Mouse (Mus musculus): Measurements from ENCODE around the gene Rabl6. TPM values are rescaled to one million over a fixed set of nuclear protein-coding genes. Genes with fewer than 3 reads are reported as not detected.

The Rabl6 gene
- polyA plus RNA-seq, 1 experiment from 2014 or later: 44.3 TPM

- no peaks in the 10 kb centered on the region; the same call in 1 of the 2 replicates for H3K4me1 ChIP-seq (ENCODE audit: control insufficient read depth, insufficient read depth, low read length)
- H3K4me2 ChIP-seq (ENCODE audit: low read depth, low read length): no peak overlapping the region
- no peaks in the 10 kb centered on the region for H3K36me3 ChIP-seq (replicated peaks; ENCODE audit: control insufficient read depth, insufficient read depth, low read depth, low read length)
- WGBS: 80% methylated on average over 10 of the region's 10 CpGs
- H3K9ac ChIP-seq (replicated peaks; ENCODE audit: low read length): no peak overlapping the region
- no peak overlapping the region for H3K4me3 ChIP-seq (ENCODE audit: low read depth, low read length)
- H3K9me3 ChIP-seq (replicated peaks; ENCODE audit: control insufficient read depth, low read length): no peaks in the 10 kb centered on the region
- H3K27ac ChIP-seq (replicated peaks; ENCODE audit: low read depth, low read length): no peak overlapping the region
- DNase-seq (ENCODE audit: low spot score): no peak
- H3K27me3 ChIP-seq (ENCODE audit: control insufficient read depth, insufficient read depth, low read length): no peaks in the 10 kb centered on the region
- ATAC-seq (replicated peaks; ENCODE audit: insufficient number of reproducible peaks, low FRiP score, low TSS enrichment, low read depth): no peak
Measured at GRCm38 (mm10) chr2:25541644-25542367, 66.5 kb downstream of the Rabl6 start.

- 91% methylated on average over 4 of the region's 4 CpGs for WGBS
- Histone ChIP-seq H3K9me3 (replicated peaks; ENCODE audit: control insufficient read depth, low read length) (no peaks in the 10 kb centered on the region), H3K4me3 (ENCODE audit: low read depth, low read length) (no peak overlapping the region), H3K4me1 (ENCODE audit: control insufficient read depth, insufficient read depth, low read length) (no peaks in the 10 kb centered on the region; the same call in 1 of the 2 replicates), H3K36me3 (replicated peaks; ENCODE audit: control insufficient read depth, insufficient read depth, low read depth, low read length) (no peaks in the 10 kb centered on the region), H3K27me3 (ENCODE audit: control insufficient read depth, insufficient read depth, low read length) (no peaks in the 10 kb centered on the region), H3K9ac (replicated peaks; ENCODE audit: low read length) (no peak overlapping the region), H3K4me2 (ENCODE audit: low read depth, low read length) (no peak overlapping the region), H3K27ac (replicated peaks; ENCODE audit: low read depth, low read length) (no peak overlapping the region)
- ATAC-seq (replicated peaks; ENCODE audit: insufficient number of reproducible peaks, low FRiP score, low TSS enrichment, low read depth) (no peak), DNase-seq (ENCODE audit: low spot score) (no peak)
Measured at GRCm38 (mm10) chr2:25540541-25540948, 67.8 kb downstream of the Rabl6 start.

GRCm38 (mm10) chr2:25536531-25536930, 71.8 kb downstream of the Rabl6 start:
- Histone ChIP-seq H3K27me3 (ENCODE audit: control insufficient read depth, insufficient read depth, low read length) (no peaks in the 10 kb centered on the region), H3K4me2 (ENCODE audit: low read depth, low read length) (no peak overlapping the region), H3K9ac (replicated peaks; ENCODE audit: low read length) (no peak overlapping the region), H3K9me3 (replicated peaks; ENCODE audit: control insufficient read depth, low read length) (no peaks in the 10 kb centered on the region), H3K4me1 (ENCODE audit: control insufficient read depth, insufficient read depth, low read length) (no peaks in the 10 kb centered on the region), H3K27ac (replicated peaks; ENCODE audit: low read depth, low read length) (no peak overlapping the region), H3K4me3 (ENCODE audit: low read depth, low read length) (no peak overlapping the region), H3K36me3 (replicated peaks; ENCODE audit: control insufficient read depth, insufficient read depth, low read depth, low read length) (peaks cover 2% of the 10 kb centered on the region; the same call in 1 of the 2 replicates)
- WGBS: 90% methylated on average over 8 of the region's 8 CpGs
- ATAC-seq (replicated peaks; ENCODE audit: insufficient number of reproducible peaks, low FRiP score, low TSS enrichment, low read depth): no peak
- DNase-seq (ENCODE audit: low spot score): no peak

GRCm38 (mm10) chr2:25534866-25535182, 73.5 kb downstream of the Rabl6 start:
- no peak overlapping the region for H3K27ac ChIP-seq (replicated peaks; ENCODE audit: low read depth, low read length)
- DNase-seq (ENCODE audit: low spot score) (no peak), ATAC-seq (replicated peaks; ENCODE audit: insufficient number of reproducible peaks, low FRiP score, low TSS enrichment, low read depth) (no peak)
- H3K4me2 ChIP-seq (ENCODE audit: low read depth, low read length): no peak overlapping the region
- WGBS: 90% methylated on average over 2 of the region's 2 CpGs
- no peaks in the 10 kb centered on the region for H3K4me1 ChIP-seq (ENCODE audit: control insufficient read depth, insufficient read depth, low read length)
- H3K9ac ChIP-seq (replicated peaks; ENCODE audit: low read length): no peak overlapping the region
- no peaks in the 10 kb centered on the region for H3K9me3 ChIP-seq (replicated peaks; ENCODE audit: control insufficient read depth, low read length)
- H3K4me3 ChIP-seq (ENCODE audit: low read depth, low read length): no peak overlapping the region
- H3K27me3 ChIP-seq (ENCODE audit: control insufficient read depth, insufficient read depth, low read length): no peaks in the 10 kb centered on the region
- peaks cover 8% of the 10 kb centered on the region for H3K36me3 ChIP-seq (replicated peaks; ENCODE audit: control insufficient read depth, insufficient read depth, low read depth, low read length)

- no peak for ATAC-seq (replicated peaks; ENCODE audit: insufficient number of reproducible peaks, low FRiP score, low TSS enrichment, low read depth)
- H3K4me2 ChIP-seq (ENCODE audit: low read depth, low read length): no peak overlapping the region
- no peaks in the 10 kb centered on the region for H3K9me3 ChIP-seq (replicated peaks; ENCODE audit: control insufficient read depth, low read length)
- H3K27ac ChIP-seq (replicated peaks; ENCODE audit: low read depth, low read length): no peak overlapping the region
- H3K4me1 ChIP-seq (ENCODE audit: control insufficient read depth, insufficient read depth, low read length): no peaks in the 10 kb centered on the region
- no peak overlapping the region for H3K9ac ChIP-seq (replicated peaks; ENCODE audit: low read length)
- 93% methylated on average over 3 of the region's 3 CpGs for WGBS
- no peak overlapping the region for H3K4me3 ChIP-seq (ENCODE audit: low read depth, low read length)
- no peaks in the 10 kb centered on the region for H3K27me3 ChIP-seq (ENCODE audit: control insufficient read depth, insufficient read depth, low read length)
- peaks cover 8% of the 10 kb centered on the region for H3K36me3 ChIP-seq (replicated peaks; ENCODE audit: control insufficient read depth, insufficient read depth, low read depth, low read length)
- no peak for DNase-seq (ENCODE audit: low spot score)
Measured at GRCm38 (mm10) chr2:25534178-25534865, 74.0 kb downstream of the Rabl6 start.

GRCm38 (mm10) chr2:25533707-25534106, 74.6 kb downstream of the Rabl6 start:
- Histone ChIP-seq H3K27me3 (ENCODE audit: control insufficient read depth, insufficient read depth, low read length) (no peaks in the 10 kb centered on the region), H3K27ac (replicated peaks; ENCODE audit: low read depth, low read length) (no peak overlapping the region), H3K4me3 (ENCODE audit: low read depth, low read length) (no peak overlapping the region), H3K4me1 (ENCODE audit: control insufficient read depth, insufficient read depth, low read length) (no peaks in the 10 kb centered on the region), H3K9me3 (replicated peaks; ENCODE audit: control insufficient read depth, low read length) (no peaks in the 10 kb centered on the region), H3K4me2 (ENCODE audit: low read depth, low read length) (no peak overlapping the region), H3K36me3 (replicated peaks; ENCODE audit: control insufficient read depth, insufficient read depth, low read depth, low read length) (peaks cover 8% of the 10 kb centered on the region), H3K9ac (replicated peaks; ENCODE audit: low read length) (no peak overlapping the region)
- DNase-seq (ENCODE audit: low spot score) (no peak), ATAC-seq (replicated peaks; ENCODE audit: insufficient number of reproducible peaks, low FRiP score, low TSS enrichment, low read depth) (no peak)
- 94% methylated on average over 2 of the region's 2 CpGs for WGBS

Other genes starting within 250 kb of the Rabl6 start
- 5.2 and 8.9 TPM in 2 replicates for gene Uap1l1, start 242.8 kb downstream of the Rabl6 start, polyA plus RNA-seq (2014; fragmentation: Nextera tagmentation; extraction: Ambion mirVana)
- 39.1 and 43.2 TPM in 2 replicates for gene Sapcd2, start 236.2 kb downstream of the Rabl6 start, polyA plus RNA-seq (2014; fragmentation: Nextera tagmentation; extraction: Ambion mirVana)
- 0.10 and 0.28 TPM in 2 replicates for gene Entpd2, start 212.6 kb downstream of the Rabl6 start, polyA plus RNA-seq (2014; fragmentation: Nextera tagmentation; extraction: Ambion mirVana)
- gene Npdc1, start 209.2 kb downstream of the Rabl6 start, polyA plus RNA-seq (2014; fragmentation: Nextera tagmentation; extraction: Ambion mirVana): 26.8 and 38.0 TPM in 2 replicates
- not detected in 2 replicates for gene Fut7, start 185.3 kb downstream of the Rabl6 start, polyA plus RNA-seq (2014; fragmentation: Nextera tagmentation; extraction: Ambion mirVana)
- 2.2 TPM in 2 replicates for gene Abca2, start 179.8 kb downstream of the Rabl6 start, polyA plus RNA-seq (2014; fragmentation: Nextera tagmentation; extraction: Ambion mirVana)
- 0.71 TPM in 1 of 2 replicates, not detected in the other for gene Clic3, start 151.7 kb downstream of the Rabl6 start, polyA plus RNA-seq (2014; fragmentation: Nextera tagmentation; extraction: Ambion mirVana)
- 12.4 and 14.3 TPM in 2 replicates for gene Paxx, start 147.4 kb downstream of the Rabl6 start, polyA plus RNA-seq (2014; fragmentation: Nextera tagmentation; extraction: Ambion mirVana)
- 0.26 and 0.28 TPM in 2 replicates for gene Ptgds, start 138.5 kb downstream of the Rabl6 start, polyA plus RNA-seq (2014; fragmentation: Nextera tagmentation; extraction: Ambion mirVana)
- not detected in 2 replicates for gene Lcn12, start 114.6 kb downstream of the Rabl6 start, polyA plus RNA-seq (2014; fragmentation: Nextera tagmentation; extraction: Ambion mirVana)
- 51.1 and 56.4 TPM in 2 replicates for gene Fbxw5, start 107.8 kb downstream of the Rabl6 start, polyA plus RNA-seq (2014; fragmentation: Nextera tagmentation; extraction: Ambion mirVana)
- 3.8 and 4.3 TPM in 2 replicates for gene C8g, start 106.8 kb downstream of the Rabl6 start, polyA plus RNA-seq (2014; fragmentation: Nextera tagmentation; extraction: Ambion mirVana)
- gene Traf2, start 61.6 kb downstream of the Rabl6 start, polyA plus RNA-seq (2014; fragmentation: Nextera tagmentation; extraction: Ambion mirVana): 35.6 and 36.0 TPM in 2 replicates
- gene Edf1, start 50.7 kb downstream of the Rabl6 start, polyA plus RNA-seq (2014; fragmentation: Nextera tagmentation; extraction: Ambion mirVana): 336 and 375 TPM in 2 replicates
- 1.2 and 8.5 TPM in 2 replicates for gene Mamdc4, start 33.7 kb downstream of the Rabl6 start, polyA plus RNA-seq (2014; fragmentation: Nextera tagmentation; extraction: Ambion mirVana)
- 145 and 157 TPM in 2 replicates for gene Phpt1, start 33.3 kb downstream of the Rabl6 start, polyA plus RNA-seq (2014; fragmentation: Nextera tagmentation; extraction: Ambion mirVana)
- 0.07 and 0.25 TPM in 2 replicates for gene Ajm1, start 26.8 kb downstream of the Rabl6 start, polyA plus RNA-seq (2014; fragmentation: Nextera tagmentation; extraction: Ambion mirVana)
- gene Ccdc183, start 9.2 kb upstream of the Rabl6 start, polyA plus RNA-seq (2014; fragmentation: Nextera tagmentation; extraction: Ambion mirVana): 0.15 and 0.18 TPM in 2 replicates
- gene Tmem141, start 13.5 kb upstream of the Rabl6 start, polyA plus RNA-seq (2014; fragmentation: Nextera tagmentation; extraction: Ambion mirVana): 17.5 and 18.7 TPM in 2 replicates
- 0.52 and 0.81 TPM in 2 replicates for gene Fcna, start 19.5 kb upstream of the Rabl6 start, polyA plus RNA-seq (2014; fragmentation: Nextera tagmentation; extraction: Ambion mirVana)
- not detected in 2 replicates for gene Lcn8, start 44.6 kb upstream of the Rabl6 start, polyA plus RNA-seq (2014; fragmentation: Nextera tagmentation; extraction: Ambion mirVana)
- not detected in 2 replicates for gene Lcn5, start 49.4 kb upstream of the Rabl6 start, polyA plus RNA-seq (2014; fragmentation: Nextera tagmentation; extraction: Ambion mirVana)
- not detected in 2 replicates for gene Lcn6, start 68.3 kb upstream of the Rabl6 start, polyA plus RNA-seq (2014; fragmentation: Nextera tagmentation; extraction: Ambion mirVana)
- not detected in 2 replicates for gene Lcn10, start 74.2 kb upstream of the Rabl6 start, polyA plus RNA-seq (2014; fragmentation: Nextera tagmentation; extraction: Ambion mirVana)
- not detected in 2 replicates for gene Obp2a, start 91.5 kb upstream of the Rabl6 start, polyA plus RNA-seq (2014; fragmentation: Nextera tagmentation; extraction: Ambion mirVana)
- 66.2 and 72.5 TPM in 2 replicates for gene Bmyc, start 98.2 kb upstream of the Rabl6 start, polyA plus RNA-seq (2014; fragmentation: Nextera tagmentation; extraction: Ambion mirVana)
- gene Obp2b, start 128.5 kb upstream of the Rabl6 start, polyA plus RNA-seq (2014; fragmentation: Nextera tagmentation; extraction: Ambion mirVana): not detected in 2 replicates
- not detected in 2 replicates for gene Lcn3, start 157.0 kb upstream of the Rabl6 start, polyA plus RNA-seq (2014; fragmentation: Nextera tagmentation; extraction: Ambion mirVana)
- gene Lcn11, start 168.5 kb upstream of the Rabl6 start, polyA plus RNA-seq (2014; fragmentation: Nextera tagmentation; extraction: Ambion mirVana): not detected in 2 replicates
- gene Gm13539, start 173.7 kb upstream of the Rabl6 start, polyA plus RNA-seq (2014; fragmentation: Nextera tagmentation; extraction: Ambion mirVana): not detected in 2 replicates
- not detected in 2 replicates for gene Glt6d1, start 207.3 kb upstream of the Rabl6 start, polyA plus RNA-seq (2014; fragmentation: Nextera tagmentation; extraction: Ambion mirVana)
- gene Lcn9, start 214.6 kb upstream of the Rabl6 start, polyA plus RNA-seq (2014; fragmentation: Nextera tagmentation; extraction: Ambion mirVana): not detected in 2 replicates
- not detected in 2 replicates for gene Sohlh1, start 238.7 kb upstream of the Rabl6 start, polyA plus RNA-seq (2014; fragmentation: Nextera tagmentation; extraction: Ambion mirVana)